Mouse (Mus musculus) liver, embryonic 11.5 days (tissue): ENCODE results near the gene Tmem120b. TPM values are rescaled to one million over a fixed set of nuclear protein-coding genes. Genes with fewer than 3 reads are reported as not detected.
A peak's percentile ranks its signal among the peaks of the same experiment; 100 is the strongest.

Experiments
- ATAC-seq: fragments of 200-750 bp; cut with Nextera tagmentation; replicated peaks from 2 replicates; pipeline ENCODE4 v1.8.0; 2017; ENCODE audit warnings: moderate number of reproducible peaks, mild to moderate bottlenecking, moderate TSS enrichment, moderate library complexity; ENCODE audit not compliant: low FRiP score
- DNase-seq: peaks from one replicate; pipeline ENCODE4 v3.0.0-alpha.2; 2017; ENCODE audit warnings: low spot score
- H3K27ac ChIP-seq: fragments of 300-500 bp; sonication (generic); 2 replicates; pipeline ENCODE4 v1.5.1; 2014; ENCODE audit warnings: mild to moderate bottlenecking, low read depth, low read length, control low read depth
- H3K27me3 ChIP-seq: fragments of 300-500 bp; sonication (generic); replicated peaks from 2 replicates; pipeline ENCODE4 v1.6.1; 2014; ENCODE audit warnings: low read length, mixed read lengths; ENCODE audit not compliant: control insufficient read depth, insufficient read depth
- H3K36me3 ChIP-seq: fragments of 300-500 bp; sonication (generic); 2 replicates; pipeline ENCODE4 v1.6.1; 2014; ENCODE audit warnings: mild to moderate bottlenecking, low read length, moderate library complexity, mixed read lengths; ENCODE audit not compliant: control insufficient read depth, insufficient read depth
- H3K4me1 ChIP-seq: fragments of 300-500 bp; sonication (generic); replicated peaks from 2 replicates; pipeline ENCODE4 v1.6.1; 2014; ENCODE audit warnings: low read length, mixed read lengths; ENCODE audit not compliant: control insufficient read depth, insufficient read depth
- H3K4me2 ChIP-seq: fragments of 300-500 bp; sonication (generic); 2 replicates; pipeline ENCODE4 v1.6.1; 2014; ENCODE audit warnings: mild to moderate bottlenecking, control low read depth, moderate library complexity
- H3K4me3 ChIP-seq: fragments of 300-500 bp; sonication (generic); 2 replicates; pipeline ENCODE4 v1.5.1; 2014; ENCODE audit warnings: low read depth, low read length, control low read depth
- H3K9ac ChIP-seq: fragments of 300-500 bp; sonication (generic); 2 replicates; pipeline ENCODE4 v1.6.1; 2014; ENCODE audit warnings: low read depth, low read length, control low read depth
- H3K9me3 ChIP-seq: fragments of 300-500 bp; sonication (generic); 2 replicates; pipeline ENCODE4 v1.6.1; 2016; ENCODE audit warnings: low read length, inconsistent platforms, mixed read lengths; ENCODE audit not compliant: control insufficient read depth
- WGBS: fragments of 180-500 bp; shearing (Covaris S2); extraction: QIAGEN DNeasy Blood & Tissue Kit; methylation state at CpG from one replicate; pipeline ENCODE4 v1.1.7; 2014; 5-methylcytosine and 5-hydroxymethylcytosine counted together
- polyA plus RNA-seq: library from polyadenylated mRNA; unstranded; fragments of >200 nt; fragmentation: Nextera tagmentation; extraction: Ambion mirVana; gene quantifications from 2 replicates; pipeline ENCODE4 v1.2.1, GENCODE M21; 2014

Tmem120b gene
- polyA plus RNA-seq, 1 experiment from 2014 or later = 24.3 TPM

DNA sequence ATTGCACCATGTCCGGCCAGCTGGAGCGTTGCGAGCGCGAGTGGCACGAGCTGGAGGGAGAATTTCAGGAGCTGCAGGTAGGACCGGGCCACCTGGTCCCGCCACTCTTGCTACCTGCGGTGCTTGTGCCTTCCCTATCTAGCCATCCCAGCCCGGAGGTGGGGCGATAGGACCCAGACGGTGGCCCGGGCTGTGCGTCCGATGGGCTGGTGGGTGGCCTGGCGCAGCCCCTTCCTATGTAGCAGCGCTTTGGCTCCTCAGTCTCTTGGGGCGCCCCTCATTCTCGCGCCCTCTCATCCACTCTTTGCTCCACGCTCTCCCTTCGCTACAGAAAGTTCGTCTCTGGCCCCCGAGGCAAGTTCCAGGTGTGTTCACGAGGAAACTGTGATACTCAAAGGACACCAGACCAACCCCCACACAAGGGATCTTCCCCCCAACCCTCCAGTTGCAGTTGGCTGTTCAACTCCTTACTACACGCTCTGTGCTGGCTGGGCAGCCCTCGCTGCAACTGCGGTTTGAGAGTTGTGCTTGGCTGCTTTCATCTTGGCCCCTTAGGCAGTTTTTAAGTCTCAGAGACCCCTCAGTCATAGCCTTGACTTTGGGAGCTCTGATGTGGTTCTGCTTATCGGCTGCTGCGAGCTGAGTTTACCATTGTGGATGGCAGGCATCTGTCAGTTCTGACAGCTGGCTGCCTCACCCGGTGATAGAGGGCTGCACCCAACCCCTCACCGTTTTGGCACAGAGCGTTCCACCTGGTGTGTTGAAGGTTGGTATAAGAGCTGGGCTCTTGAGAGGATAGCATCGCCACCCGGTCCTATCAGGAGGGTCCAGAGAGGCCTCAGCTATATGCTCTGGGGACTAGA, 8.4 kb downstream of the Tmem120b start:
- peaks cover 20% of the 10 kb centered on the region for H3K4me1 ChIP-seq
- WGBS = 1% methylated on average over 35 of the region's 35 CpGs
- ATAC-seq (peak; percentile 80), DNase-seq (peak; percentile 60)
- peak overlapping the region; percentile 83 for H3K4me3 ChIP-seq
- peaks cover 2% of the 10 kb centered on the region; the same call in 1 of the 2 replicates for H3K36me3 ChIP-seq
- no peaks in the 10 kb centered on the region for H3K27me3 ChIP-seq
- H3K9me3 ChIP-seq = peaks cover 3% of the 10 kb centered on the region
- peak overlapping the region; percentile 91 for H3K27ac ChIP-seq
- H3K9ac ChIP-seq = peak overlapping the region; percentile 87
- peak overlapping the region; percentile 95 for H3K4me2 ChIP-seq

DNA sequence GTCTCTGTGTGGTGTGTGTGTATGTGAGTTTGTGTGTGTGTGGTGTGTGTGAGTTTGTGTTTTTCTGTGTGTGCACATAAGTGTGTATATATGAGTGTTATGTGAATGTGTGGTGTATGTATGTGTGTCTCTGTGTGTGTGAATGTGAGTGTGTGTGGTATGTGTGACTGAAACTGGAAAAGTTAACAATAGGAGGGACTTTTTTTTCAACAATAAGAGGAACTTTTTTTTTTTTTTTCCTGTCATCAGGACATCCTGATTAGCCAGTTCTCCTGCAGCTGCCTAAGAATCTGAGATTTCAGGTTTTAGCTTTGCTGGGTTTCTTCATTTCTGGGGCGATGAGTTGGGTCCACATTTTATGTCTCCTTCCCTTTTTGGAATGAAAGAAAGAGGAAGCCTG, 11.4 kb downstream of the Tmem120b start:
- Histone ChIP-seq H3K27ac (peak overlapping the region; percentile 16; the same call in 1 of the 2 replicates), H3K9ac (no peak overlapping the region), H3K27me3 (no peaks in the 10 kb centered on the region), H3K4me2 (peak overlapping the region; percentile 1; the same call in 1 of the 2 replicates), H3K36me3 (peaks cover 2% of the 10 kb centered on the region; the same call in 1 of the 2 replicates), H3K4me3 (no peak overlapping the region), H3K9me3 (peaks cover 3% of the 10 kb centered on the region), H3K4me1 (peaks cover 22% of the 10 kb centered on the region)
- ATAC-seq = no peak
- 57% methylated on average over 1 of the region's 1 CpGs for WGBS
- DNase-seq = no peak

DNA sequence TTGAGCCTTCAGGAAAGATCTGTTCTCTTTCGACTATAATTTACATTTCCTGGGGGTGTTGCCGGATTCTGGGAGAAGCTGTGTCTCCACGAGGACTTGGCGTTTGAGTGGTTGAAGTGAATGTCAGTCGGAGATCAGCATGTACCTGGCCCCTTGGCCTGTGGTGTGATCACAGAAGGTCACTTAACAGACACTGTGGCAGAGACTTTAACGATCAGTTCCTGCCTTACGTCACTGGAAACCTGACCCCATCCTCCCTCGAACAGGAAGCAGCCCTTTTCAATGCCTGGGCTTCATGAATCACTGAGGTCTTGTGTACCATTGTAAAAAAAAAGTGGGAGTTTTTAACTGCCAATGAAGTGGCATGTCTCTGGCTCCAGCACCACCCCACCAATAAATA, 11.8 kb downstream of the Tmem120b start:
- peaks cover 21% of the 10 kb centered on the region for H3K4me1 ChIP-seq
- H3K4me2 ChIP-seq = no peak overlapping the region
- ATAC-seq (no peak), DNase-seq (no peak)
- H3K36me3 ChIP-seq = peaks cover 2% of the 10 kb centered on the region; the same call in 1 of the 2 replicates
- peaks cover 3% of the 10 kb centered on the region for H3K9me3 ChIP-seq
- WGBS = 56% methylated on average over 8 of the region's 8 CpGs
- H3K27ac ChIP-seq = peak overlapping the region; percentile 34; the same call in 1 of the 2 replicates
- no peak overlapping the region for H3K4me3 ChIP-seq
- H3K27me3 ChIP-seq = no peaks in the 10 kb centered on the region
- H3K9ac ChIP-seq = no peak overlapping the region

DNA sequence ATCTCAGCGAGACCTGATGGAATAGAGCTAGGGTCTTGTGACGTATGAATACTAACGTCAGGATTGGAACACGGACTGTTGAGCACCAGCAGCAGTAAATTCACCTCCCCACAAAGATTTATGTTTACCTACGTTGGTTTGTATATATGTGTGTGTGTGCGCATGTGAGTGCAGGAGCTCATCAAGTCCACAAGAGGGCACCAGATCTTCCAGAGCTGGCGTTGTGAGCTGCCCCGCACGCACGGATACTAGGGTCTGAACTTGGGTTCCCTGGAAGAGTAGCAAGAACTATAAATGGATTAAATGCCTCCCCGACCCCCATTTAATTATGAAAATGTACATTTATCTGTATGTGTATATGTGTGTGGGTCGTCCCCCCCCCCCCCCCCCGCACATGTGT, 12.3 kb downstream of the Tmem120b start:
- H3K4me2 ChIP-seq = no peak overlapping the region
- H3K4me1 ChIP-seq = peaks cover 16% of the 10 kb centered on the region
- ATAC-seq (no peak), DNase-seq (no peak)
- H3K9me3 ChIP-seq = peaks cover 3% of the 10 kb centered on the region
- H3K27ac ChIP-seq = no peak overlapping the region
- H3K27me3 ChIP-seq = no peaks in the 10 kb centered on the region
- H3K36me3 ChIP-seq = peaks cover 2% of the 10 kb centered on the region; the same call in 1 of the 2 replicates
- WGBS = 93% methylated on average over 12 of the region's 13 CpGs
- H3K4me3 ChIP-seq = no peak overlapping the region
- H3K9ac ChIP-seq = no peak overlapping the region

DNA sequence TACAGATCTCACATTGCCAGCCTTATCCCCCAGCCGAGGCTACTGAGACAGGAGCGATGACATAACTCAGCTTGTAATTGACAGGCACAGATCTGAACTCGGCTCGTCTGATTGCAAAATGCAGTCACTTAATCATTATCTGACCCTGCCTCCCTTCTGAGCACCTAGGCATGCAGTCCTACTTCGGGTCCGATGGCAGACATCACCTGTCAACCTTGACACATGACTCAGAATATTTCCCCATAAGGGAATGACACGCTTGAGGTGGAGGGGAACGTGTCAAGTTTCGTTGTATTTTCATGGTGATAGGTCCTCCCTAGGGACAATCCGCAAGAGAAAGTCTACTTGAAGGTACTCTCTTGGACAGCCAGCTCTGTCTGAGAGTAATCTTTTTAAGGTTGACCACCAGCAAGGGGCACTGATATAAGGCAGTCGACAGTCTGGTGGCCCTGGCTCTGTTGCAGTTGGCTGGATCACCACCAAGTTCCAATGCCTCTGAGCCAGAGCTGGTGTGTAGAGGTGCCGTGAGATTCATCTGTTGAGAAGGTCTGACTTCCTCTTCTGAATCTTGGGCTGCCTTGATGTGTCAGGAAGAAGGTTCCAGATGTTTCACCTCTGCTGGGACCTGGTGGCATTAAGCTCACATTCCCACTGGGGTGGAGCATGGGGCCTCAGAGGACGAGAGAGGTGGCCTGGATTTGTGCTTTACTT, 15.3 kb downstream of the Tmem120b start:
- Histone ChIP-seq H3K27ac (no peak overlapping the region), H3K9me3 (peaks cover 3% of the 10 kb centered on the region), H3K4me2 (no peak overlapping the region), H3K36me3 (peaks cover 2% of the 10 kb centered on the region; the same call in 1 of the 2 replicates), H3K4me1 (0 out of 2 replicates have a peak, but pooled peaks cover 4% of the 10 kb centered on the region), H3K9ac (no peak overlapping the region), H3K27me3 (no peaks in the 10 kb centered on the region), H3K4me3 (no peak overlapping the region)
- ATAC-seq (no peak), DNase-seq (no peak)
- 65% methylated on average over 13 of the region's 13 CpGs for WGBS

DNA sequence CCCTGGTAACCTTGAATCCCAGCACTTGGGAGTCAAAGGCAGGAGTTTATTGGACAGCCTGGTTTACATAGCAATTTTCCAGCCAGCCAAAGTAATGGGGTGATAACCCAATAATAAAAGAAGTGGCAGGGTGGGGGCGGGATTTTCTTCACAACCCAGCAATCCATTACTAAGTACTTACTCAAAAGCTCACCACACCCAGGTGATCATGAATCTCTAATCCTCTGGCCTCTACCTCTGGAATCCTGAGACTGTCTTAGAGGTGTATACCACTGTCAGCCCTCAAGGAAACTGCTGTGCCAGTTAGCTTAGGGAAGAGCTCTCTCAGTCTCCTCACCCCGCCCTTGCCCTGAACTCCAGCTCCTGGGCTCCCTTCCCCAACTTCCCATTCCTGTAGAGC, 18.3 kb downstream of the Tmem120b start:
- Histone ChIP-seq H3K9me3 (no peaks in the 10 kb centered on the region), H3K27ac (no peak overlapping the region), H3K9ac (no peak overlapping the region), H3K36me3 (0 out of 2 replicates have a peak, but pooled peaks cover 2% of the 10 kb centered on the region), H3K27me3 (no peaks in the 10 kb centered on the region), H3K4me3 (no peak overlapping the region), H3K4me1 (peaks cover 12% of the 10 kb centered on the region), H3K4me2 (no peak overlapping the region)
- no peak for ATAC-seq
- no peak for DNase-seq
- WGBS = 86% methylated on average over 2 of the region's 2 CpGs

DNA sequence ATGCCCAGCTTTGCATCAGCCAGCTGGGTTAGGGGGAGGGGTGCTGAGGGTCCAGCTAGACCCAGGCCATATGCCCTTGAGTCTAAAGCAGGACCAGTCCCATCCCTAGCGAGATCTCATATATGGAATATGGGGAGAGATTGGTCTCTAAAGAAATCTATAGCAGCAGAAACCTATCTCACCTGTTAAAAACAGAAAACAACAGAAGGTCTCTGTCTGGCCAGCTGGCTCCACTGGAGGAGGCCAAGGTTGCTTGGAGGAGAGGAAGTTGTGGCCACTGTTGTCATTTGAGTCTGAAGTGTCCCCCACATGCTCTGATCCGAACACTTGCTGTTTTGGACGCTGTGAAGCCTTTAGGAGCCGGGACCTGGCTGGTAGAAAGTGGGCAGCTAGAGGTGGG, 20.6 kb downstream of the Tmem120b start:
- Histone ChIP-seq H3K27me3 (no peaks in the 10 kb centered on the region), H3K36me3 (0 out of 2 replicates have a peak, but pooled peaks cover 2% of the 10 kb centered on the region), H3K27ac (no peak overlapping the region), H3K4me2 (no peak overlapping the region), H3K9me3 (no peaks in the 10 kb centered on the region), H3K4me1 (peaks cover 26% of the 10 kb centered on the region), H3K4me3 (no peak overlapping the region), H3K9ac (no peak overlapping the region)
- ATAC-seq (no peak), DNase-seq (no peak)
- 90% methylated on average over 4 of the region's 4 CpGs for WGBS

DNA sequence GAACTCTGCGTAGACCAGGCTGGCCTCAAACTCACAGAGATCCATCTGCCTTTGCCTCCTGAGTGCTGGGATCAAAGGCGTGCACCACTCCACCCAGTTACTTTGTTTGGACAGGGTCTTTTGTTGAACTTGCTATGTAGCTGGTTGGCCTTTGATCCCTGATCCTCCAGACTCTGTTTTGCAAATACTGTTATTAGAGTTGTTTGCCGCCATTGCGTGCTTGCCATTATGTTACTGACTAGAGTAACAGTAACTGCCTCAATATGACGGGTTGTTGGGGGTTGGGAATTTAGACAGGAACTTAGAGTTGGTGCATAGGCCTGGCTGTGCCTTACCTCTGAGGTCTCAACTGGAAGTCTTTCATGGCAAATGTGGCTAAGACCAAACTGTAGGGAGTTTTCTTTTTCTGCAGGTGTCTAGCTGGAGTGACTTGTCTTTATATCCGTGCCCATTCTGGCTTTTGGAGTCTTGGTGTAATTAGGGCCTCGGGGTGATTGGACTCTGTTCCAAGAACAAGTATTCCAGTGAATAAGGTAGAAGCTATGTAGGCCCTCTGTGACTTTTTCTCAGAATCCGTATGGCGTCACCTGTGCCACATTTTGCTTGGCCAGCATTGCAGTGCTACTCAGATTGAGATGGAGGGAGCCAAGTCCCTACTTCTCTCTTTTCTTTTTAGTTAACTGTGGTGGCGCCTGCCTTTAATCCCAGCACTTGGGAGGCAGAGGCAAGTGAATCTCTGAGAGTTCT, 22.5 kb downstream of the Tmem120b start:
- no peak overlapping the region for H3K4me2 ChIP-seq
- H3K4me1 ChIP-seq = peaks cover 41% of the 10 kb centered on the region
- 87% methylated on average over 10 of the region's 10 CpGs for WGBS
- H3K27ac ChIP-seq = peak overlapping the region; percentile 62
- no peaks in the 10 kb centered on the region for H3K9me3 ChIP-seq
- H3K36me3 ChIP-seq = 0 out of 2 replicates have a peak, but pooled peaks cover 2% of the 10 kb centered on the region
- ATAC-seq (no peak), DNase-seq (no peak)
- H3K4me3 ChIP-seq = no peak overlapping the region
- no peak overlapping the region; the same call in 1 of the 2 replicates for H3K9ac ChIP-seq
- H3K27me3 ChIP-seq = no peaks in the 10 kb centered on the region
